Mouse (Mus musculus) hindbrain, embryonic 13.5 days (tissue): Measurements from ENCODE around the gene Rhobtb1. TPM values are rescaled to one million over a fixed set of nuclear protein-coding genes. Genes with fewer than 3 reads are reported as not detected.

Experiments
- ATAC-seq: fragments of 200-750 bp; cut with Nextera tagmentation; 2 replicates; pipeline ENCODE4 v1.8.0; 2017; ENCODE audit warnings: moderate TSS enrichment; ENCODE audit not compliant: low FRiP score
- H3K27ac ChIP-seq: fragments of 300-500 bp; sonication (generic); 2 replicates; pipeline ENCODE4 v1.5.1; 2015; ENCODE audit warnings: inconsistent platforms, mild to moderate bottlenecking, moderate library complexity
- H3K27me3 ChIP-seq: fragments of 300-500 bp; sonication (generic); 2 replicates; pipeline ENCODE4 v1.6.1; 2015; ENCODE audit warnings: mild to moderate bottlenecking, inconsistent platforms
- H3K36me3 ChIP-seq: fragments of 300-500 bp; sonication (generic); 2 replicates; pipeline ENCODE4 v1.6.1; 2015; ENCODE audit warnings: mild to moderate bottlenecking, inconsistent platforms
- H3K4me1 ChIP-seq: fragments of 300-500 bp; sonication (generic); replicated peaks from 2 replicates; pipeline ENCODE4 v1.6.1; 2015; ENCODE audit warnings: inconsistent platforms
- H3K4me2 ChIP-seq: fragments of 300-500 bp; sonication (generic); 2 replicates; pipeline ENCODE4 v1.6.1; 2015; ENCODE audit warnings: inconsistent platforms, mild to moderate bottlenecking, moderate library complexity
- H3K4me3 ChIP-seq: fragments of 300-500 bp; sonication (generic); 2 replicates; pipeline ENCODE4 v1.5.1; 2015; ENCODE audit warnings: mild to moderate bottlenecking, inconsistent platforms
- H3K9ac ChIP-seq: fragments of 300-500 bp; sonication (generic); 2 replicates; pipeline ENCODE4 v1.6.1; 2015; ENCODE audit warnings: mild to moderate bottlenecking, inconsistent platforms
- H3K9me3 ChIP-seq: fragments of 300-500 bp; sonication (generic); 2 replicates; pipeline ENCODE4 v1.6.1; 2016; ENCODE audit warnings: inconsistent platforms
- WGBS: fragments of 180-500 bp; shearing (Covaris S2); methylation state at CpG from one replicate; pipeline ENCODE4 v1.1.7; 2015; 5-methylcytosine and 5-hydroxymethylcytosine counted together
- polyA plus RNA-seq: library from polyadenylated mRNA; unstranded; fragments of >200 nt; fragmentation: Nextera tagmentation; extraction: Ambion mirVana; gene quantifications from 2 replicates; pipeline ENCODE4 v1.2.1, GENCODE M21; 2015

The Rhobtb1 gene
- polyA plus RNA-seq, 1 experiment from 2014 or later = 17.4 TPM

- 83% methylated on average over 12 of the region's 12 CpGs for WGBS
- 0 out of 2 replicates have a peak, but pooled peaks cover 3% of the 10 kb centered on the region for H3K9me3 ChIP-seq
- no peak overlapping the region for H3K27ac ChIP-seq
- H3K4me1 ChIP-seq = no peaks in the 10 kb centered on the region
- no peak overlapping the region for H3K4me2 ChIP-seq
- no peak overlapping the region for H3K9ac ChIP-seq
- H3K4me3 ChIP-seq = no peak overlapping the region
- no peaks in the 10 kb centered on the region for H3K36me3 ChIP-seq
- H3K27me3 ChIP-seq = no peaks in the 10 kb centered on the region
- ATAC-seq = no peak
Observed at GRCm38 (mm10) chr10:69166514-69166913, 15.3 kb downstream of the Rhobtb1 start.

- no peaks in the 10 kb centered on the region for H3K36me3 ChIP-seq
- H3K4me3 ChIP-seq = no peak overlapping the region
- H3K27ac ChIP-seq = no peak overlapping the region
- H3K9me3 ChIP-seq = no peaks in the 10 kb centered on the region
- H3K4me2 ChIP-seq = no peak overlapping the region
- no peaks in the 10 kb centered on the region for H3K4me1 ChIP-seq
- ATAC-seq = no peak
- H3K9ac ChIP-seq = no peak overlapping the region
- no peaks in the 10 kb centered on the region for H3K27me3 ChIP-seq
- 82% methylated on average over 3 of the region's 3 CpGs for WGBS
Observed at GRCm38 (mm10) chr10:69172412-69172811, 21.2 kb downstream of the Rhobtb1 start.

GRCm38 (mm10) chr10:69176116-69176515 is 24.9 kb downstream of the Rhobtb1 start:
- Histone ChIP-seq H3K27me3 (no peaks in the 10 kb centered on the region), H3K36me3 (no peaks in the 10 kb centered on the region), H3K9me3 (peaks cover 4% of the 10 kb centered on the region; the same call in 1 of the 2 replicates), H3K4me3 (no peak overlapping the region), H3K4me1 (no peaks in the 10 kb centered on the region), H3K9ac (no peak overlapping the region), H3K4me2 (no peak overlapping the region), H3K27ac (no peak overlapping the region)
- no peak for ATAC-seq
- 77% methylated on average over 3 of the region's 3 CpGs for WGBS

GRCm38 (mm10) chr10:69179341-69179740 is 28.1 kb downstream of the Rhobtb1 start:
- H3K4me2 ChIP-seq = no peak overlapping the region
- WGBS = 90% methylated on average over 1 of the region's 1 CpGs
- H3K9me3 ChIP-seq = peaks cover 7% of the 10 kb centered on the region; the same call in 1 of the 2 replicates
- no peak overlapping the region for H3K4me3 ChIP-seq
- no peak overlapping the region for H3K27ac ChIP-seq
- H3K9ac ChIP-seq = no peak overlapping the region
- no peaks in the 10 kb centered on the region for H3K4me1 ChIP-seq
- H3K36me3 ChIP-seq = no peaks in the 10 kb centered on the region
- no peaks in the 10 kb centered on the region for H3K27me3 ChIP-seq
- no peak for ATAC-seq

GRCm38 (mm10) chr10:69180997-69181396 is 29.8 kb downstream of the Rhobtb1 start:
- WGBS = 83% methylated on average over 3 of the region's 3 CpGs
- no peak for ATAC-seq
- no peak overlapping the region for H3K9ac ChIP-seq
- no peaks in the 10 kb centered on the region for H3K27me3 ChIP-seq
- peaks cover 7% of the 10 kb centered on the region; the same call in 1 of the 2 replicates for H3K9me3 ChIP-seq
- no peak overlapping the region for H3K4me3 ChIP-seq
- H3K4me2 ChIP-seq = no peak overlapping the region
- no peak overlapping the region for H3K27ac ChIP-seq
- H3K36me3 ChIP-seq = no peaks in the 10 kb centered on the region
- no peaks in the 10 kb centered on the region for H3K4me1 ChIP-seq

- 98% methylated on average over 4 of the region's 4 CpGs for WGBS
- Histone ChIP-seq H3K4me3 (no peak overlapping the region), H3K4me1 (no peaks in the 10 kb centered on the region), H3K9me3 (peaks cover 3% of the 10 kb centered on the region; the same call in 1 of the 2 replicates), H3K27me3 (no peaks in the 10 kb centered on the region), H3K9ac (no peak overlapping the region), H3K4me2 (no peak overlapping the region), H3K36me3 (no peaks in the 10 kb centered on the region), H3K27ac (no peak overlapping the region)
- no peak for ATAC-seq
Observed at GRCm38 (mm10) chr10:69184903-69185302, 33.7 kb downstream of the Rhobtb1 start.

GRCm38 (mm10) chr10:69185431-69185830 is 34.2 kb downstream of the Rhobtb1 start:
- H3K9me3 ChIP-seq = peaks cover 3% of the 10 kb centered on the region; the same call in 1 of the 2 replicates
- no peaks in the 10 kb centered on the region for H3K36me3 ChIP-seq
- ATAC-seq = no peak
- no peak overlapping the region for H3K27ac ChIP-seq
- H3K9ac ChIP-seq = no peak overlapping the region
- H3K4me2 ChIP-seq = no peak overlapping the region
- H3K4me1 ChIP-seq = no peaks in the 10 kb centered on the region
- no peaks in the 10 kb centered on the region for H3K27me3 ChIP-seq
- no peak overlapping the region for H3K4me3 ChIP-seq
- WGBS = 85% methylated on average over 4 of the region's 4 CpGs

GRCm38 (mm10) chr10:69185894-69186893 is 35.0 kb downstream of the Rhobtb1 start:
- Histone ChIP-seq H3K36me3 (no peaks in the 10 kb centered on the region), H3K4me3 (peak overlapping the region; percentile 31), H3K9ac (no peak overlapping the region), H3K9me3 (peaks cover 3% of the 10 kb centered on the region; the same call in 1 of the 2 replicates), H3K4me1 (no peaks in the 10 kb centered on the region), H3K27ac (no peak overlapping the region), H3K27me3 (no peaks in the 10 kb centered on the region), H3K4me2 (peak overlapping the region; percentile 52)
- 26% methylated on average over 21 of the region's 21 CpGs for WGBS
- 0 out of 2 replicates have a peak, but pooled peaks have one; percentile 63 for ATAC-seq

GRCm38 (mm10) chr10:69187773-69188443 is 36.7 kb downstream of the Rhobtb1 start:
- Histone ChIP-seq H3K9ac (no peak overlapping the region), H3K4me3 (no peak overlapping the region), H3K27ac (no peak overlapping the region), H3K4me2 (no peak overlapping the region), H3K27me3 (no peaks in the 10 kb centered on the region), H3K9me3 (peaks cover 3% of the 10 kb centered on the region; the same call in 1 of the 2 replicates), H3K4me1 (no peaks in the 10 kb centered on the region), H3K36me3 (no peaks in the 10 kb centered on the region)
- no peak for ATAC-seq
- 90% methylated on average over 9 of the region's 9 CpGs for WGBS

GRCm38 (mm10) chr10:69190434-69191160 is 39.4 kb downstream of the Rhobtb1 start:
- Histone ChIP-seq H3K4me1 (no peaks in the 10 kb centered on the region), H3K9me3 (no peaks in the 10 kb centered on the region), H3K9ac (no peak overlapping the region), H3K27me3 (no peaks in the 10 kb centered on the region), H3K4me3 (no peak overlapping the region), H3K4me2 (no peak overlapping the region), H3K36me3 (no peaks in the 10 kb centered on the region), H3K27ac (no peak overlapping the region)
- WGBS = 84% methylated on average over 10 of the region's 10 CpGs
- no peak for ATAC-seq

- Histone ChIP-seq H3K4me3 (no peak overlapping the region), H3K4me1 (no peaks in the 10 kb centered on the region), H3K9me3 (no peaks in the 10 kb centered on the region), H3K27ac (no peak overlapping the region), H3K9ac (no peak overlapping the region), H3K36me3 (no peaks in the 10 kb centered on the region), H3K4me2 (no peak overlapping the region), H3K27me3 (no peaks in the 10 kb centered on the region)
- ATAC-seq = no peak
- 92% methylated on average over 5 of the region's 5 CpGs for WGBS
Observed at GRCm38 (mm10) chr10:69192266-69192665, 41.0 kb downstream of the Rhobtb1 start.

GRCm38 (mm10) chr10:69193721-69194120 is 42.5 kb downstream of the Rhobtb1 start:
- no peaks in the 10 kb centered on the region for H3K27me3 ChIP-seq
- H3K4me1 ChIP-seq = no peaks in the 10 kb centered on the region
- WGBS = 92% methylated on average over 10 of the region's 10 CpGs
- no peak overlapping the region for H3K27ac ChIP-seq
- H3K9me3 ChIP-seq = no peaks in the 10 kb centered on the region
- no peak overlapping the region for H3K9ac ChIP-seq
- H3K36me3 ChIP-seq = no peaks in the 10 kb centered on the region
- no peak overlapping the region for H3K4me2 ChIP-seq
- no peak overlapping the region for H3K4me3 ChIP-seq
- no peak for ATAC-seq
